Mouse (Mus musculus): ENCODE data around the gene Sdccag8. TPM values are rescaled to one million over a fixed set of nuclear protein-coding genes. Genes with fewer than 3 reads are reported as not detected.

Gene Sdccag8
- total RNA-seq (2023) = 14.7 TPM

GRCm38 (mm10) chr1:176814591-176815062 is at the start of gene Sdccag8:
TSS of gene Sdccag8 (plus strand) at chr1:176814660.

GRCm38 (mm10) chr1:176814036-176814420 is 432 bp upstream of the Sdccag8 start, which contains the start of gene Cep170:
TSS of gene Cep170 (minus strand) at chr1:176814067.

Other genes starting within 250 kb of the Sdccag8 start
- 31.0 TPM for gene Cep170, start 593 bp upstream of the Sdccag8 start, total RNA-seq (2023)

Measured in CD8-positive naive resting alpha-beta T cell, adult 57 days (primary cell).